Mouse (Mus musculus): Measurements from ENCODE around the gene Sh3tc1.

GRCm38 (mm10) chr5:35688851-35689250, 50.9 kb downstream of the Sh3tc1 start:
- no peak for TF ChIP-seq CTCF (IDR thresholded peaks at IDR 0.05; ENCODE audit: control insufficient read depth, insufficient read depth, low read length)
- TF ChIP-seq POLR2A (IDR thresholded peaks at IDR 0.05; ENCODE audit: borderline replicate concordance, control insufficient read depth, low read depth, low read length) = no peak

Data from bone marrow, adult 2 months (tissue).